Mouse (Mus musculus): ENCODE measurements around the gene Ulk4. TPM values are rescaled to one million over a fixed set of nuclear protein-coding genes. Genes with fewer than 3 reads are reported as not detected.

Gene Ulk4
- polyA plus RNA-seq, 1 experiment from 2014 or later = 134 TPM

DNA sequence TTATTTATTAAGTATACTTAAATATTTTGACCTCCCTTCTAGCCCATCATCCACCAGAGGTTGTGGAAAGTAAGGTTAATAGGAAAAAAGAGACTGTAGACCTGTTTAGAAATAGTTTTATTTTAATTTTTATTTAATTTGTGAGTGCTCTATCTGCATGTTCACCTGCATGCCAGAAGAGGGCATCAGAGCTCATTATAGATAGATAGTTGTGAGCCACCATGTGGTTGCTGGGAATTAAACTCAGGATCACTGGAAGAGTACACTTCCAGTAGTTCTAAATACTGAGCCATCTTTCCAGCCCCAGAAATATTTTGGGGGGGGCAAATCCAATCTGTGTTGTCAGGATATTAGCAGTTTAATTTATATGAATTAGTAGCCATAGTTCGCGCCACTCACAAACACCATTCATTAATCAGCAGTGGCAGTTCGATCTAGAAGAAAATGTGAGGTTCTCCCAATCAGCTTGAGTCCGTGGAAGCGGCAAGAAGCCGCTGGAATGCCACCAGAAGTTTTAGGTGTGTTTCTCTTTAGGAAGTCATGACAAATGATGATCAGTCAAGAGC is 6.7 kb upstream of the Ulk4 start:
- no peak overlapping the region for H3K4me2 ChIP-seq (replicated peaks; ENCODE audit: low read depth, low read length)
- H3K4me1 ChIP-seq (ENCODE audit: control insufficient read depth, insufficient read depth, low read length) = no peaks in the 10 kb centered on the region
- H3K36me3 ChIP-seq (ENCODE audit: control insufficient read depth, insufficient read depth, low read length) = no peaks in the 10 kb centered on the region
- H3K9ac ChIP-seq (replicated peaks; ENCODE audit: low read depth, low read length) = no peak overlapping the region
- peaks cover 6% of the 10 kb centered on the region; the same call in 1 of the 2 replicates for H3K9me3 ChIP-seq (ENCODE audit: control insufficient read depth, low read depth, low read length)
- no peak overlapping the region for H3K4me3 ChIP-seq (ENCODE audit: low read depth, low read length)
- WGBS = 97% methylated on average over 6 of the region's 6 CpGs
- no peaks in the 10 kb centered on the region for H3K27me3 ChIP-seq (ENCODE audit: control insufficient read depth, insufficient read depth, low read length)
- ATAC-seq (ENCODE audit: insufficient number of reproducible peaks, insufficient read depth, low FRiP score, low read depth) = no peak
- H3K27ac ChIP-seq (ENCODE audit: low read length) = no peak overlapping the region

DNA sequence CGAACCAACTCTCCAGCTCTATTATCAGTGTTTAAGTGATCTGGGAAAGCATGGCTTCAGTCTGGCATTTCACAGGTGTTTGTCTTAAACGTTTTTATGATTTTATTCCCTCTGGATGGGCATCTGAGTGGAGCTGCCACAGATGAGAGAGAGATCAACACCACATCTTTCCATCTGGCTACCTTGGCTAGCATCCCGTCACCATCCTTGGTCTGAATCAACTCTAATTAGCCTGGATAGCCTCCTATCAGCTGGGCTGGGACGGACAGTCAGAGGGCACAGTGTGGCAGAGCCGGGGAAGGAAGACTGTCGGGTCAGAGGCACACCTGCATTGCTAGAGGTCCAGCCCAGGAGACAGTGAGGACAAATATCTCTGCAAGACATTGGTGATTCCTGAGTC is 4.9 kb upstream of the Ulk4 start:
- no peak overlapping the region for H3K4me2 ChIP-seq (replicated peaks; ENCODE audit: low read depth, low read length)
- no peaks in the 10 kb centered on the region for H3K36me3 ChIP-seq (ENCODE audit: control insufficient read depth, insufficient read depth, low read length)
- H3K27me3 ChIP-seq (ENCODE audit: control insufficient read depth, insufficient read depth, low read length) = no peaks in the 10 kb centered on the region
- H3K4me3 ChIP-seq (ENCODE audit: low read depth, low read length) = no peak overlapping the region
- H3K4me1 ChIP-seq (ENCODE audit: control insufficient read depth, insufficient read depth, low read length) = no peaks in the 10 kb centered on the region
- H3K9me3 ChIP-seq (ENCODE audit: control insufficient read depth, low read depth, low read length) = peaks cover 6% of the 10 kb centered on the region; the same call in 1 of the 2 replicates
- 79% methylated on average over 6 of the region's 6 CpGs for WGBS
- no peak overlapping the region for H3K9ac ChIP-seq (replicated peaks; ENCODE audit: low read depth, low read length)
- no peak for ATAC-seq (ENCODE audit: insufficient number of reproducible peaks, insufficient read depth, low FRiP score, low read depth)
- H3K27ac ChIP-seq (ENCODE audit: low read length) = no peak overlapping the region

DNA sequence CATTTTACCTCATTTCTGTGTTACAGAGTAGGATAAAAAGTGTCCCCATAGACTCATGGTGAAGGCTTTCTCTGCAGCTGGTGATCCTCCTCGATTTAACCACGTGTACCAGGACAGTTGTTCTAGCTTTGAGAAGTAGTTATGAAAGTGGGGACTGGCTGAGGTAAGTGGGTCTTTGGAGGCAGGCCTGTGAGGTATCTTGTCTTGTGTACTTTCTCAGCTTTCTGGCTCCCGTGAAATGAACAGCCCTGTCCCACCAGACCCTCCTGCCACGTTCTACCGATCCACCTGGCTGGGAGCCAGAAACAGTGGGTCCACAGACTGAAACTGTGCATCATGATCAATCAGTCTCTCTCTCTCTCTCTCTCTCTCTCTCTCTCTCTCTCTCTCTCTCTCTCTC is 2.2 kb upstream of the Ulk4 start:
- no peak overlapping the region for H3K4me3 ChIP-seq (ENCODE audit: low read depth, low read length)
- H3K27me3 ChIP-seq (ENCODE audit: control insufficient read depth, insufficient read depth, low read length) = no peaks in the 10 kb centered on the region
- H3K4me1 ChIP-seq (ENCODE audit: control insufficient read depth, insufficient read depth, low read length) = no peaks in the 10 kb centered on the region
- no peak for ATAC-seq (ENCODE audit: insufficient number of reproducible peaks, insufficient read depth, low FRiP score, low read depth)
- H3K4me2 ChIP-seq (replicated peaks; ENCODE audit: low read depth, low read length) = no peak overlapping the region
- WGBS = 87% methylated on average over 5 of the region's 5 CpGs
- no peak overlapping the region for H3K27ac ChIP-seq (ENCODE audit: low read length)
- no peaks in the 10 kb centered on the region for H3K36me3 ChIP-seq (ENCODE audit: control insufficient read depth, insufficient read depth, low read length)
- peaks cover 6% of the 10 kb centered on the region; the same call in 1 of the 2 replicates for H3K9me3 ChIP-seq (ENCODE audit: control insufficient read depth, low read depth, low read length)
- no peak overlapping the region for H3K9ac ChIP-seq (replicated peaks; ENCODE audit: low read depth, low read length)

DNA sequence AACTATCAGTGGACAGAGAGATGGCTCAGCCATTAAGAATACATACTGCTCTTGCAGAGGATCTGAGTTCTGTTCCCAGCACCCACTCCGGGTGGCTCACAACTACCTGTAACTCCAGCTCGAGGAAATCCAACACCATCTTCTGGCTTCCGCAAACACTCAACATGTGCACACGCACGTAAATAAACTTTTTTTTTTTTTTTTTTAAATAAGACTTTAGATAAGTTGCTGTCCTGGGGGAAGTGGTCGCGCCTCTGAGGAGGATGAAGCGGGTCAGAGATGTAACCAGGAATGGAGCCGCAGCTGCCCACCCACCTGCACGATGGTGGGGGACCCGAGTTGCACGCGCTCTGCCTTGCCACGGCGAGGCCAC is 266 bp downstream of the Ulk4 start:
- H3K9ac ChIP-seq (replicated peaks; ENCODE audit: low read depth, low read length) = peak overlapping the region; percentile 22; the same call in 1 of the 2 replicates
- H3K4me1 ChIP-seq (ENCODE audit: control insufficient read depth, insufficient read depth, low read length) = no peaks in the 10 kb centered on the region
- no peak for ATAC-seq (ENCODE audit: insufficient number of reproducible peaks, insufficient read depth, low FRiP score, low read depth)
- H3K36me3 ChIP-seq (ENCODE audit: control insufficient read depth, insufficient read depth, low read length) = no peaks in the 10 kb centered on the region
- no peaks in the 10 kb centered on the region for H3K9me3 ChIP-seq (ENCODE audit: control insufficient read depth, low read depth, low read length)
- 17% methylated on average over 15 of the region's 15 CpGs for WGBS
- H3K27me3 ChIP-seq (ENCODE audit: control insufficient read depth, insufficient read depth, low read length) = no peaks in the 10 kb centered on the region
- H3K4me3 ChIP-seq (ENCODE audit: low read depth, low read length) = peak overlapping the region; percentile 67
- H3K4me2 ChIP-seq (replicated peaks; ENCODE audit: low read depth, low read length) = peak overlapping the region; percentile 54
- H3K27ac ChIP-seq (ENCODE audit: low read length) = no peak overlapping the region

DNA sequence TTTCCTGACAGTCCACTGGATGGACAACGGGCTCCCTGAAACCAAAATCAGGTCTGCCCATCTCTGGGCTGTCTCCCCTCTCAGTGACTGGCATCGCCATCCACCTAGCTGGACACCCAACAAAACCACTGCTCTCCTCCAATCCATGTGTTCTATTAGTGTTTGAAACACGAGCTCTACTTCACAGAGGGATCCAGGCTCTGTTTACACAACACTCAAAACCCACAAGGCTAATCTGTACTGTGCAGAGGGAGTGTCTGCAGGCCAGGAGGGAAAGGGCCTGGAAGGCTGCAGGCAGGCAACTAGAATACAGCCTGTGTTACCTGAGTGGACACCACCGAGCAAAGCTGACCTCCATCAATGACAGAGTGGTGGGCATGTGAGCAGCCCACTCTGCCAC is 5.4 kb downstream of the Ulk4 start:
- Histone ChIP-seq H3K9ac (replicated peaks; ENCODE audit: low read depth, low read length) (no peak overlapping the region), H3K4me1 (ENCODE audit: control insufficient read depth, insufficient read depth, low read length) (no peaks in the 10 kb centered on the region), H3K4me2 (replicated peaks; ENCODE audit: low read depth, low read length) (no peak overlapping the region), H3K9me3 (ENCODE audit: control insufficient read depth, low read depth, low read length) (no peaks in the 10 kb centered on the region), H3K4me3 (ENCODE audit: low read depth, low read length) (no peak overlapping the region), H3K36me3 (ENCODE audit: control insufficient read depth, insufficient read depth, low read length) (no peaks in the 10 kb centered on the region), H3K27me3 (ENCODE audit: control insufficient read depth, insufficient read depth, low read length) (no peaks in the 10 kb centered on the region), H3K27ac (ENCODE audit: low read length) (no peak overlapping the region)
- 51% methylated on average over 4 of the region's 4 CpGs for WGBS
- peak; percentile 77; the same call in 1 of the 2 replicates for ATAC-seq (ENCODE audit: insufficient number of reproducible peaks, insufficient read depth, low FRiP score, low read depth)

GRCm38 (mm10) chr9:121271149-121271548 is 5.8 kb downstream of the Ulk4 start:
- WGBS = 79% methylated on average over 1 of the region's 1 CpGs
- ATAC-seq (ENCODE audit: insufficient number of reproducible peaks, insufficient read depth, low FRiP score, low read depth) = no peak
- no peaks in the 10 kb centered on the region for H3K36me3 ChIP-seq (ENCODE audit: control insufficient read depth, insufficient read depth, low read length)
- no peaks in the 10 kb centered on the region for H3K4me1 ChIP-seq (ENCODE audit: control insufficient read depth, insufficient read depth, low read length)
- H3K4me3 ChIP-seq (ENCODE audit: low read depth, low read length) = no peak overlapping the region
- H3K9ac ChIP-seq (replicated peaks; ENCODE audit: low read depth, low read length) = no peak overlapping the region
- no peaks in the 10 kb centered on the region for H3K9me3 ChIP-seq (ENCODE audit: control insufficient read depth, low read depth, low read length)
- H3K27me3 ChIP-seq (ENCODE audit: control insufficient read depth, insufficient read depth, low read length) = no peaks in the 10 kb centered on the region
- no peak overlapping the region for H3K4me2 ChIP-seq (replicated peaks; ENCODE audit: low read depth, low read length)
- H3K27ac ChIP-seq (ENCODE audit: low read length) = no peak overlapping the region

- no peak for ATAC-seq (ENCODE audit: insufficient number of reproducible peaks, insufficient read depth, low FRiP score, low read depth)
- WGBS = 69% methylated on average over 10 of the region's 10 CpGs
Measured at GRCm38 (mm10) chr9:121265307-121265706, 11.7 kb downstream of the Ulk4 start.

DNA sequence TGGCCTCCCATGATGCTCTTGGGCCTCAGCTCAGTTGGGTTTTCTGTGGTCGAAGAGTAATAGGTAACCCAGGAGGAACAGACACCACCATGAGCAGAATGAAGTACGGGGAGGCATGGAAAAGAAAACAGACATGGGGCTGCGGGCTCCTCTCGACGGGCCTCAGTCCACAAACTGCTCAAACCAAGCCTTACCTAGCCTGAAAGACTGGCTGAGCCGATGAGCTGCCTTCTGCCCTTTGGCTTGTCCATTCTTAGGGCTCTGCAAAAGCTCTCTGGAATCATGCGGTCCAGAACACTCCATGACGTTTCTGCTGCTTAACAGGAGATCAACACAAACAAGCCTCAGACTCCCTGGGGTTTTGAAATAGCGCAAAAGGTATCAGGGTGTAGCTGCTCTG is 19.9 kb downstream of the Ulk4 start:
- WGBS = 81% methylated on average over 9 of the region's 9 CpGs
- Histone ChIP-seq H3K27me3 (ENCODE audit: control insufficient read depth, insufficient read depth, low read length) (no peaks in the 10 kb centered on the region), H3K4me2 (replicated peaks; ENCODE audit: low read depth, low read length) (no peak overlapping the region), H3K4me1 (ENCODE audit: control insufficient read depth, insufficient read depth, low read length) (no peaks in the 10 kb centered on the region), H3K9ac (replicated peaks; ENCODE audit: low read depth, low read length) (no peak overlapping the region), H3K4me3 (ENCODE audit: low read depth, low read length) (no peak overlapping the region), H3K27ac (ENCODE audit: low read length) (no peak overlapping the region), H3K36me3 (ENCODE audit: control insufficient read depth, insufficient read depth, low read length) (no peaks in the 10 kb centered on the region), H3K9me3 (ENCODE audit: control insufficient read depth, low read depth, low read length) (no peaks in the 10 kb centered on the region)
- no peak for ATAC-seq (ENCODE audit: insufficient number of reproducible peaks, insufficient read depth, low FRiP score, low read depth)

More at GRCm38 (mm10) chr9:121265307-121265706, 11.7 kb downstream of the Ulk4 start:
- Histone ChIP-seq H3K4me3 (ENCODE audit: low read depth, low read length) (no peak overlapping the region), H3K9me3 (ENCODE audit: control insufficient read depth, low read depth, low read length) (no peaks in the 10 kb centered on the region), H3K9ac (replicated peaks; ENCODE audit: low read depth, low read length) (no peak overlapping the region), H3K27ac (ENCODE audit: low read length) (no peak overlapping the region), H3K27me3 (ENCODE audit: control insufficient read depth, insufficient read depth, low read length) (no peaks in the 10 kb centered on the region), H3K4me1 (ENCODE audit: control insufficient read depth, insufficient read depth, low read length) (no peaks in the 10 kb centered on the region), H3K36me3 (ENCODE audit: control insufficient read depth, insufficient read depth, low read length) (no peaks in the 10 kb centered on the region), H3K4me2 (replicated peaks; ENCODE audit: low read depth, low read length) (no peak overlapping the region)

DNA sequence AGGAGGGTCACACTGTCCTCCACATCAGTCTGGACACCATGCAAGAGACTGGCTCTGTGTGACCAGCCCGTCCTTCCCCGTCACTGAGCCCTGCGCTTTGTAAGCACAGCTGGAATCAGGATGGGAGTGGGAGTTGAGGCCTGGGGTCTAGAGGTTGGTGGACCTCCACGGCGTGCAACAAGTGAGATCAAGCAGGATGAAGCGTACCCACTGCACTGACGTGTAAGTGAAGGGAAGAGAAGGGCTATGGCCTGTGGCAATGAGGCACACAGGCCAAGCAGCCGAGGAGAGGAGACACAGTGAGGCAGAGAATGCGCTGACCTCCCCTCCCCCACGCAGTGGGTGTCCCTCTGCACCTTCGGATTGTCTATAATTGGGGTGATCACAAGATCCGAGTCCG is 22.2 kb downstream of the Ulk4 start:
- Histone ChIP-seq H3K27me3 (ENCODE audit: control insufficient read depth, insufficient read depth, low read length) (no peaks in the 10 kb centered on the region), H3K36me3 (ENCODE audit: control insufficient read depth, insufficient read depth, low read length) (no peaks in the 10 kb centered on the region), H3K9me3 (ENCODE audit: control insufficient read depth, low read depth, low read length) (no peaks in the 10 kb centered on the region), H3K4me1 (ENCODE audit: control insufficient read depth, insufficient read depth, low read length) (no peaks in the 10 kb centered on the region), H3K4me3 (ENCODE audit: low read depth, low read length) (no peak overlapping the region), H3K4me2 (replicated peaks; ENCODE audit: low read depth, low read length) (no peak overlapping the region), H3K9ac (replicated peaks; ENCODE audit: low read depth, low read length) (no peak overlapping the region), H3K27ac (ENCODE audit: low read length) (no peak overlapping the region)
- ATAC-seq (ENCODE audit: insufficient number of reproducible peaks, insufficient read depth, low FRiP score, low read depth) = no peak
- WGBS = 94% methylated on average over 13 of the region's 13 CpGs
